Mouse (Mus musculus) MEL (cell line): ENCODE measurements around the gene Slc25a45. TPM values are rescaled to one million over a fixed set of nuclear protein-coding genes. Genes with fewer than 3 reads are reported as not detected.

Source experiments
- DNase-seq: peaks from one replicate; pipeline ENCODE4 v3.0.0; 2011; ENCODE audit warnings: low read depth, low spot score
- H3K27ac ChIP-seq: 2 replicates; pipeline ENCODE4 v1.5.1; 2012; ENCODE audit warnings: low read depth, mild to moderate bottlenecking, control low read depth, low read length, moderate library complexity; ENCODE audit not compliant: control insufficient read depth
- H3K27me3 ChIP-seq, 2 experiments: fragments of 150-350 bp in 1 of 2; sonication (generic) in 1 of 2; 2 replicates each; pipeline ENCODE4 v1.6.1; 2012; ENCODE audit warnings: low read length in 2 of 2, mild to moderate bottlenecking in 2 of 2, improper control_type of control experiment in 1 of 2, moderate library complexity in 1 of 2; ENCODE audit not compliant: insufficient read depth in 2 of 2, control insufficient read depth in 1 of 2
- H3K36me3 ChIP-seq, 2 experiments: 2 replicates each; pipeline ENCODE4 v1.6.1; 2012 to 2014; ENCODE audit warnings: low read length in 2 of 2, improper control_type of control experiment in 1 of 2, inconsistent platforms in 1 of 2, mild to moderate bottlenecking in 1 of 2; ENCODE audit not compliant: insufficient read depth in 2 of 2, control insufficient read depth in 1 of 2
- H3K4me1 ChIP-seq, 2 experiments: fragments of 150-350 bp in 1 of 2; sonication (generic) in 1 of 2; 2 replicates each; pipeline ENCODE4 v1.6.1; 2012; ENCODE audit warnings: low read length in 2 of 2, improper control_type of control experiment in 1 of 2, mild to moderate bottlenecking in 1 of 2; ENCODE audit not compliant: insufficient read depth in 2 of 2, control insufficient read depth in 1 of 2
- H3K4me3 ChIP-seq, 2 experiments: fragments of 150-350 bp in 1 of 2; sonication (generic) in 1 of 2; 2 replicates each; pipeline ENCODE4 v1.5.1; 2012; ENCODE audit warnings: low read depth in 2 of 2, low read length in 2 of 2, mild to moderate bottlenecking in 2 of 2, moderate library complexity in 2 of 2, control low read depth in 1 of 2, improper control_type of control experiment in 1 of 2; ENCODE audit not compliant: control insufficient read depth in 1 of 2, insufficient read depth in 1 of 2
- H3K79me2 ChIP-seq: 2 replicates; pipeline ENCODE4 v1.6.1; 2012; ENCODE audit warnings: mild to moderate bottlenecking, low read length, moderate library complexity; ENCODE audit not compliant: control insufficient read depth, poor library complexity, insufficient read depth
- H3K9ac ChIP-seq: 2 replicates; pipeline ENCODE4 v1.6.1; 2012; ENCODE audit warnings: low read depth, mild to moderate bottlenecking, control low read depth, low read length, moderate library complexity; ENCODE audit not compliant: control insufficient read depth, poor library complexity, severe bottlenecking
- H3K9me3 ChIP-seq: fragments of 150-350 bp; sonication (generic); replicated peaks from 2 replicates; pipeline ENCODE4 v1.6.1; 2012; ENCODE audit warnings: mild to moderate bottlenecking, low read length, improper control_type of control experiment, moderate library complexity; ENCODE audit not compliant: insufficient read depth
- BHLHE40 ChIP-seq: IDR thresholded peaks from 2 replicates; pipeline ENCODE4 v1.6.1; 2012; ENCODE audit warnings: low read depth, mild to moderate bottlenecking, inconsistent platforms, low read length, improper control_type of control experiment, borderline replicate concordance
- CTCF ChIP-seq, 3 experiments: IDR thresholded peaks in 2 of 3; conservative IDR thresholded peaks in 1 of 3; 2 replicates each; pipeline ENCODE4 v1.5.1; 2011 to 2012; ENCODE audit warnings: low read length in 3 of 3, low read depth in 2 of 3, mild to moderate bottlenecking in 2 of 3, improper control_type of control experiment in 1 of 3, inconsistent platforms in 1 of 3, mixed read lengths in 1 of 3, moderate library complexity in 1 of 3; ENCODE audit not compliant: control insufficient read depth in 1 of 3, insufficient read depth in 1 of 3, poor library complexity in 1 of 3, severe bottlenecking in 1 of 3
- E2F4 ChIP-seq: IDR thresholded peaks from 2 replicates; pipeline ENCODE4 v1.6.1; 2011; ENCODE audit warnings: low read depth, low read length, improper control_type of control experiment, borderline replicate concordance
- ELF1 ChIP-seq: IDR thresholded peaks from 2 replicates; pipeline ENCODE4 v1.6.1; 2014; ENCODE audit warnings: low read depth, mild to moderate bottlenecking, inconsistent platforms, low read length, improper control_type of control experiment, moderate library complexity
- GABPA ChIP-seq: IDR thresholded peaks from 2 replicates; pipeline ENCODE4 v1.6.1; 2012; ENCODE audit warnings: low read depth, mild to moderate bottlenecking, inconsistent platforms, low read length, improper control_type of control experiment, moderate library complexity
- HCFC1 ChIP-seq: IDR thresholded peaks from 2 replicates; pipeline ENCODE4 v1.6.1; 2012; ENCODE audit warnings: low read depth, mild to moderate bottlenecking, inconsistent platforms, low read length, improper control_type of control experiment, moderate library complexity
- JUND ChIP-seq: IDR thresholded peaks from 2 replicates; pipeline ENCODE4 v1.6.1; 2011; ENCODE audit warnings: low read depth, mild to moderate bottlenecking, improper control_type of control experiment, low read length
- MEF2A ChIP-seq: IDR thresholded peaks from 2 replicates; pipeline ENCODE4 v1.6.1; 2014; ENCODE audit warnings: low read depth, mild to moderate bottlenecking, inconsistent platforms, low read length, improper control_type of control experiment; ENCODE audit not compliant: poor library complexity, insufficient replicate concordance, severe bottlenecking; ENCODE audit errors: extremely low read depth
- MXI1 ChIP-seq: IDR thresholded peaks from 2 replicates; pipeline ENCODE4 v1.6.1; 2011; ENCODE audit warnings: mild to moderate bottlenecking, low read depth, low read length, improper control_type of control experiment
- POLR2AphosphoS2 ChIP-seq: IDR thresholded peaks from 2 replicates; pipeline ENCODE4 v1.6.1; 2011; ENCODE audit warnings: low read length, improper control_type of control experiment
- POLR2AphosphoS5 ChIP-seq: IDR thresholded peaks from 2 replicates; pipeline ENCODE4 v1.6.1; 2012; ENCODE audit warnings: low read depth, borderline replicate concordance, mild to moderate bottlenecking, inconsistent platforms, low read length, moderate library complexity, mixed read lengths
- SIN3A ChIP-seq: IDR thresholded peaks from 2 replicates; pipeline ENCODE4 v1.6.1; 2012; ENCODE audit warnings: low read length, improper control_type of control experiment, inconsistent platforms
- SMC3 ChIP-seq: IDR thresholded peaks from 2 replicates; pipeline ENCODE4 v1.6.1; 2011; ENCODE audit warnings: low read depth, low read length, improper control_type of control experiment
- TBP ChIP-seq: IDR thresholded peaks from 2 replicates; pipeline ENCODE4 v1.8.0; 2011; ENCODE audit warnings: low read depth, low read length, improper control_type of control experiment
- USF1 ChIP-seq: IDR thresholded peaks from 2 replicates; pipeline ENCODE4 v1.6.1; 2014; ENCODE audit warnings: low read depth, mild to moderate bottlenecking, inconsistent platforms, low read length, improper control_type of control experiment, moderate library complexity
- ZC3H11A ChIP-seq: IDR thresholded peaks from 2 replicates; pipeline ENCODE4 v1.6.1; 2012; ENCODE audit warnings: low read depth, mild to moderate bottlenecking, inconsistent platforms, low read length, improper control_type of control experiment
- ZNF384 ChIP-seq: IDR thresholded peaks from 2 replicates; pipeline ENCODE4 v1.6.1; 2012; ENCODE audit warnings: low read depth, mild to moderate bottlenecking, inconsistent platforms, low read length, improper control_type of control experiment
- polyA plus RNA-seq, 2 experiments: library from polyadenylated mRNA; stranded (reverse) in 1 of 2; unstranded in 1 of 2; fragments of >175 nt in 1 of 2; fragments of >200 nt in 1 of 2; gene quantifications; 2 replicates each; pipeline versions ENCODE4 v1.2.1 to v1.2.4; 2012; ENCODE audit warnings: low replicate concordance in 2 of 2, low read depth in 1 of 2; ENCODE audit not compliant: insufficient read length in 2 of 2, insufficient read depth in 1 of 2, missing spikeins in 1 of 2
- total RNA-seq: library from RNA; depleted of rRNA; stranded (reverse); fragments of 300-350 nt; gene quantifications from 2 replicates; pipeline ENCODE4 v1.2.3, GENCODE M21; 2012

Gene Slc25a45
- total and polyA plus RNA-seq, 3 experiments: 23.5 to 30.7 TPM; not detected in 1

GRCm38 (mm10) chr19:5839317-5840085 lies 38.1 kb upstream of the Slc25a45 start:
- DNase-seq: no peak
- H3K27me3 ChIP-seq: no peaks in the 10 kb centered on the region
- H3K36me3 ChIP-seq: peaks cover 0 to 23% of the 10 kb centered on the region in 2 experiments; a peak in 3 of 4 replicates
- no peaks in the 10 kb centered on the region for H3K9me3 ChIP-seq
- H3K4me3 ChIP-seq: no peak overlapping the region
- H3K79me2 ChIP-seq: peaks cover 28% of the 10 kb centered on the region
- no peak overlapping the region for H3K9ac ChIP-seq
- H3K27ac ChIP-seq: no peak overlapping the region
- H3K4me1 ChIP-seq: peaks cover 9 to 25% of the 10 kb centered on the region in 2 experiments
- no peak for TF ChIP-seq SIN3A
- peak; percentile 23 for TF ChIP-seq POLR2AphosphoS5
- TF ChIP-seq, all 39 proteins: peak for 1

DNA sequence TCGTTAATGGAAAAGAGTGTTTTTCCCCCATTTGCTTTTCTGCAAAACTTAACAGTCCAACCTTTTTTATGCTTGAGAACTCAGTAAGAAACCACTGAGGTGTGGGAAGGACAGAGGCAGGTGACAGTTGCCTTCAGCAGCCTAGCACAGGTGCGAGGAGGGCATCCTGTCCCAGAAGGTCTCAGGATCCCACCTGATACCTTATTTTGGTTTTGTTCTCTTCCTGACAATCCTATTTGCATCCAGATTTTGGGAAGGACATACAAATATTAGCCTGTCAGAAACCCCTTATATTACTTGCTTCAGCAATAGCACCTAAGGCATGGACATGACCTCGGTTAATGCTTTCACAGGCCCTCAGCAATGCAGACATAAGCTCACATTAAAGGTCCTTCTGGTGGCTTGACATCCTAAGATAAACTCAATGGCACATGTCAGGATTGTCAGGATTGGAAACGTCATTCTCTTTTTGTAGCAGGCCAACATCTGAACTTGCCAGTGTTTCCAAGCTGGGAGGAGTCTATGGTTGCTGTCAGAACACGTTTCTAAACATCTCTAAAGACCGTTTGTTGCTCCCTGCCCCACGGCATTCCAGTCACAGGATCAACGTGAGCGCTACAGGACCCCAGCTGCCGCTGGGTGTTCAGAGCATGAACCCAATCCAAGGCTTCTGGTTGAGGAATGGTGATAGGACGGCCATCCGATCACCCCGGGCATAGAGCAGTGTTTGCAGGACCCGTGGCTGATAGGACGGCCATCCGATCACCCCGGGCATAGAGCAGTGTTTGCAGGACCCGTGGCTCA lies 37.3 kb upstream of the Slc25a45 start:
- peaks cover 0 to 23% of the 10 kb centered on the region in 2 experiments; a peak in 3 of 4 replicates for H3K36me3 ChIP-seq
- H3K4me1 ChIP-seq: peaks cover 9 to 25% of the 10 kb centered on the region in 2 experiments
- no peak for DNase-seq
- H3K27me3 ChIP-seq: no peaks in the 10 kb centered on the region
- TF ChIP-seq USF1 (no peak), SMC3 (no peak), ELF1 (no peak), E2F4 (no peak), ZC3H11A (no peak), POLR2AphosphoS2 (no peak), MXI1 (no peak), CTCF (IDR thresholded peaks at IDR 0.05 in 2 of 3, conservative IDR thresholded peaks at IDR 0.05 in 1 of 3; ENCODE audit: control insufficient read depth in 1 of 3, insufficient read depth in 1 of 3, low read depth in 2 of 3, low read length in 3 of 3, poor library complexity in 1 of 3, severe bottlenecking in 1 of 3) (no peak), ZNF384 (no peak), TBP (no peak), HCFC1 (no peak), MEF2A (no peak), BHLHE40 (no peak), GABPA (no peak), POLR2AphosphoS5 (no peak; the same call in 1 of the 2 replicates), JUND (no peak)
- no peaks in the 10 kb centered on the region for H3K9me3 ChIP-seq
- no peak overlapping the region for H3K9ac ChIP-seq
- H3K4me3 ChIP-seq: no peak overlapping the region
- peaks cover 35% of the 10 kb centered on the region for H3K79me2 ChIP-seq
- H3K27ac ChIP-seq: no peak overlapping the region
